Mouse (Mus musculus) liver, embryonic 14.5 days (tissue): ENCODE measurements around the gene Pex7.

Experiments
- CTCF ChIP-seq: IDR thresholded peaks from 2 replicates; pipeline ENCODE4 v1.5.1; 2016; ENCODE audit warnings: antibody characterized with exemption, low read depth, control low read depth
- EP300 ChIP-seq: IDR thresholded peaks from 2 replicates; pipeline ENCODE4 v1.6.1; 2016; ENCODE audit warnings: antibody characterized with exemption, low read depth

DNA sequence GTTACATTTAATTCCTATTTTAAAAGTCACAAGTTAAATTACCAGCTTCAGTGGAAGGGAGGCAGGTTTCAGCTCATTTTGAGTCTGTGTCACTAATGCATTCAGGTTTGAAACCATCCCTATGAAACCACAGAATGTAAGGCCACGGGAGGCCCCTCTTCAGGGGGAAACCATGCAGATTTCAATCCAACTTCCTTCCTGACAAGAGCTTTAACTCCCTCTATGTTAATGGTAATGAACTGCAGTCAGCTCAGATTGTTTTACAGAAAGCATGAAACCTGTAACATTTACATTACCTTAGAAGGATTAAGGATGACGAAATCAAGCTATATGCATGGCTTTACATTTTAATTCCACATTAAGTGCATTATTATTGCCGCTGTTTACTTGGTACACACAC lies 15.8 kb downstream of the Pex7 start:
- no peak for TF ChIP-seq EP300
- TF ChIP-seq CTCF: no peak
